Mouse (Mus musculus) liver, adult 2 months (tissue): ENCODE measurements at regions not wholly inside any gene's neighbourhood (a gene's known extent, or its start where the extent isn't known, plus 50 kb on each side); places are given as distances from the start of the nearest gene placed in this dataset.

Experiments
- CTCF ChIP-seq: fragments of 200-500 bp; IDR thresholded peaks from 2 replicates; pipeline ENCODE4 v1.5.1; 2011; ENCODE audit warnings: low read depth, low read length, control low read depth
- POLR2A ChIP-seq: fragments of 200-500 bp; IDR thresholded peaks from 2 replicates; pipeline ENCODE4 v1.6.1; 2011; ENCODE audit warnings: low read length, control low read depth; ENCODE audit not compliant: insufficient read depth; ENCODE audit errors: extremely low read depth

DNA sequence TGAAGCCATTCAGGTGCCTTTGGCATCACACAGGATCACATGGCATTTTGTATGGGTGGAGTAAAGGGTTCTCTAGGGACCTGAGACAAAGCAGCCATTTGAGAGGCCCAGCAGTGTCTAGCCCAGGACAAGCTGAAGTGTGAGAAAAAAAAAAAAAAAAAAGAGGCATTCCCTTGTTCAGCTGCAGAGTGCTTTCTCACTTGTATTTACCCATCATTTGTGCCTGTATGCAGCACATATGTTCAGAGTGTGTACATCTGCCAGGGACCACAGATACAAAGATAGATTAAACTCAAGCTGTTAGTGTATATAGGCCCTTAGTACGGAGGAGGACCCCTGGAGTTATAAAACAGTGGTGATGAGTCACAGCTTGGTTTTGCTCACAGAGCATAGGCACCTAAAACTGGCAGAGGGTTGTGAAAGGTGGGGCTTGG is 159.4 kb upstream of the Arrdc4 start:
- TF ChIP-seq CTCF (no peak), POLR2A (no peak)
